In genomic region chr2:74300366-74300791, GRCm38 (mm10) we compare ENCODE assay signal across 8 mouse cellular contexts.
DNase-seq lines count a peak whose midpoint lies in the region; ATAC-seq and TF ChIP-seq lines count a peak whose summit lies in the region.

No protein-coding gene starts in this region.

- H3K9me3 ChIP-seq in CH12.LX (replicated peaks; ENCODE audit: low read length) = no peaks in the 10 kb centered on the region
- H3K9me3 ChIP-seq in embryonic facial prominence, embryonic 13.5 days = no peaks in the 10 kb centered on the region
- H3K9me3 ChIP-seq in heart, embryonic 14.5 days (ENCODE audit: control insufficient read depth, low read length) = no peaks in the 10 kb centered on the region
- no peaks in the 10 kb centered on the region for H3K9me3 ChIP-seq in neural tube, embryonic 12.5 days

- H3K27me3 ChIP-seq in CH12.LX (replicated peaks) = no peaks in the 10 kb centered on the region
- peaks cover 16% of the 10 kb centered on the region for H3K27me3 ChIP-seq in embryonic facial prominence, embryonic 13.5 days
- H3K27me3 ChIP-seq in heart, embryonic 14.5 days (ENCODE audit: control insufficient read depth, insufficient read depth, low read length) = no peaks in the 10 kb centered on the region
- 0 out of 2 replicates have a peak, but pooled peaks cover 2% of the 10 kb centered on the region for H3K27me3 ChIP-seq in liver, adult 2 months (ENCODE audit: control insufficient read depth, insufficient read depth, low read length)
- no peaks in the 10 kb centered on the region for H3K27me3 ChIP-seq in neural tube, embryonic 12.5 days (replicated peaks)

- TF ChIP-seq CTCF in CH12.LX (conservative IDR thresholded peaks at IDR 0.05 in 1 of 2, IDR thresholded peaks at IDR 0.05 in 1 of 2; ENCODE audit: low read depth in 2 of 2, low read length in 2 of 2) = peak; percentile 63 to 84
- TF ChIP-seq CTCF in liver, adult 2 months (IDR thresholded peaks at IDR 0.05; ENCODE audit: low read depth, low read length) = peak; percentile 56; the same call in 1 of the 2 replicates

- no peaks in the 10 kb centered on the region for H3K36me3 ChIP-seq in CH12.LX (replicated peaks in 1 of 2; ENCODE audit: control insufficient read depth in 1 of 2, insufficient read depth in 1 of 2, low read length in 1 of 2)
- H3K36me3 ChIP-seq in embryonic facial prominence, embryonic 13.5 days = no peaks in the 10 kb centered on the region
- H3K36me3 ChIP-seq in heart, embryonic 14.5 days (ENCODE audit: control insufficient read depth, insufficient read depth, low read length) = no peaks in the 10 kb centered on the region
- H3K36me3 ChIP-seq in liver, adult 2 months (ENCODE audit: control insufficient read depth, insufficient read depth, low read length) = no peaks in the 10 kb centered on the region
- H3K36me3 ChIP-seq in neural tube, embryonic 12.5 days = no peaks in the 10 kb centered on the region

- WGBS in embryonic facial prominence, embryonic 13.5 days = 1% methylated on average over 11 of the region's 11 CpGs
- 1% methylated on average over 11 of the region's 11 CpGs for WGBS in heart, embryonic 14.5 days
- WGBS in liver, adult 2 months = 3% methylated on average over 11 of the region's 11 CpGs
- WGBS in neural tube, embryonic 12.5 days = 1% methylated on average over 11 of the region's 11 CpGs

- H3K4me1 ChIP-seq in CH12.LX (ENCODE audit: control insufficient read depth in 1 of 2, insufficient read depth in 2 of 2) = peaks cover 0 to 3% of the 10 kb centered on the region in 2 experiments; a peak in 1 of 4 replicates
- H3K4me1 ChIP-seq in embryonic facial prominence, embryonic 13.5 days = peaks cover 22% of the 10 kb centered on the region
- peaks cover 0 to 3% of the 10 kb centered on the region in 2 experiments; a peak in 1 of 4 replicates for H3K4me1 ChIP-seq in heart, embryonic 14.5 days (ENCODE audit: control insufficient read depth in 2 of 2, insufficient read depth in 2 of 2, low read length in 2 of 2)
- 0 out of 2 replicates have a peak, but pooled peaks cover 2% of the 10 kb centered on the region for H3K4me1 ChIP-seq in liver, adult 2 months (ENCODE audit: control insufficient read depth, insufficient read depth, low read length)
- H3K4me1 ChIP-seq in neural tube, embryonic 12.5 days = no peaks in the 10 kb centered on the region

- ATAC-seq in embryonic facial prominence, embryonic 13.5 days (ENCODE audit: insufficient number of reproducible peaks, insufficient read depth, low FRiP score, low TSS enrichment, low read depth) = no peak
- no peak for ATAC-seq in heart, embryonic 14.5 days (ENCODE audit: insufficient number of reproducible peaks, insufficient read depth, low FRiP score, low read depth)
- peak; percentile 68; the same call in 1 of the 2 replicates for ATAC-seq in neural tube, embryonic 12.5 days (ENCODE audit: low FRiP score, low read depth)

- peak overlapping the region; percentile 48 to 56 (median 52) for H3K4me3 ChIP-seq in CH12.LX (replicated peaks in 1 of 3; ENCODE audit: low read depth in 2 of 3, low read length in 2 of 3, poor library complexity in 1 of 3)
- peak overlapping the region; percentile 31 for H3K4me3 ChIP-seq in embryonic facial prominence, embryonic 13.5 days
- peak overlapping the region; percentile 36 to 37 for H3K4me3 ChIP-seq in heart, embryonic 14.5 days (ENCODE audit: control insufficient read depth in 1 of 2, insufficient read depth in 1 of 2, low read depth in 1 of 2, low read length in 2 of 2)
- no peak overlapping the region for H3K4me3 ChIP-seq in liver, adult 2 months (ENCODE audit: insufficient read depth, low read depth, low read length)
- H3K4me3 ChIP-seq in neural tube, embryonic 12.5 days = 0 out of 2 replicates have a peak overlapping the region, but pooled peaks have one; percentile 12

- H3K27ac ChIP-seq in CH12.LX (ENCODE audit: insufficient read depth, low read depth) = no peak overlapping the region
- no peak overlapping the region for H3K27ac ChIP-seq in embryonic facial prominence, embryonic 13.5 days
- no peak overlapping the region for H3K27ac ChIP-seq in heart, embryonic 14.5 days (replicated peaks in 1 of 2; ENCODE audit: control insufficient read depth in 1 of 2, insufficient read depth in 1 of 2, low read depth in 2 of 2, low read length in 2 of 2)
- no peak overlapping the region for H3K27ac ChIP-seq in liver, adult 2 months (replicated peaks; ENCODE audit: insufficient read depth, low read depth, low read length)
- H3K27ac ChIP-seq in neural tube, embryonic 12.5 days = no peak overlapping the region

- peak; percentile 76 for TF ChIP-seq RAD21 in CH12.LX (IDR thresholded peaks at IDR 0.05; ENCODE audit: low read depth, low read length)

- H3K4me2 ChIP-seq in CH12.LX (ENCODE audit: insufficient read depth, low read depth, poor library complexity, severe bottlenecking) = peak overlapping the region; percentile 82
- H3K4me2 ChIP-seq in embryonic facial prominence, embryonic 13.5 days = peak overlapping the region; percentile 54
- peak overlapping the region; percentile 67 for H3K4me2 ChIP-seq in heart, embryonic 14.5 days (ENCODE audit: low read length)
- H3K4me2 ChIP-seq in neural tube, embryonic 12.5 days (replicated peaks) = peak overlapping the region; percentile 59

- TF ChIP-seq EP300 in CH12.LX (IDR thresholded peaks at IDR 0.05; ENCODE audit: low read length) = no peak

- in situ Hi-C loops in CH12.LX (cut with MboI; ENCODE audit: low pct_ligation_motif_present, low pct_unique_long_range_greater_than_20kb, low sequenced_read_pairs) = no loop called here

- no peak for TF ChIP-seq POLR2A in CH12.LX (IDR thresholded peaks at IDR 0.05; ENCODE audit: low read depth, low read length)
- TF ChIP-seq POLR2A in liver, adult 2 months (IDR thresholded peaks at IDR 0.05; ENCODE audit: extremely low read depth, insufficient read depth, low read length) = no peak

- H3K9ac ChIP-seq in CH12.LX (ENCODE audit: insufficient read depth, low read depth) = 0 out of 2 replicates have a peak overlapping the region, but pooled peaks have one; percentile 6
- H3K9ac ChIP-seq in embryonic facial prominence, embryonic 13.5 days = no peak overlapping the region
- H3K9ac ChIP-seq in heart, embryonic 14.5 days (ENCODE audit: low read length) = no peak overlapping the region
- no peak overlapping the region for H3K9ac ChIP-seq in liver, adult 2 months (ENCODE audit: low read depth, low read length)
- no peak overlapping the region for H3K9ac ChIP-seq in neural tube, embryonic 12.5 days

- peak; percentile 86 for DNase-seq in CH12.LX (ENCODE audit: extremely low read depth)
- DNase-seq in adrenal gland, adult 8-10 months = peak; percentile 19
- DNase-seq in kidney, postnatal 10 days = peak; percentile 83
- DNase-seq in liver, adult 2 months (ENCODE audit: extremely low read depth, low read depth, low spot score) = peak; percentile 38
- DNase-seq in spleen, postnatal 14 days (ENCODE audit: low spot score in 2 of 2) = no peak

- dilution Hi-C loops in CH12.LX (cut with MboI; ENCODE audit: extremely low pct_ligation_motif_present, extremely low pct_unique_long_range_greater_than_20kb, low sequenced_read_pairs) = no loop called here

- no peaks in the 10 kb centered on the region; the same call in 1 of the 2 replicates for H3K79me2 ChIP-seq in CH12.LX (replicated peaks; ENCODE audit: control insufficient read depth, extremely low read depth, insufficient read depth, poor library complexity, severe bottlenecking)
- no peaks in the 10 kb centered on the region for H3K79me2 ChIP-seq in liver, adult 2 months (ENCODE audit: control insufficient read depth, insufficient read depth, low read length)

TF ChIP-seq in CH12.LX, 34 proteins besides CTCF, POLR2A, EP300 and RAD21 (continues in another document):
- no peak for TF ChIP-seq NELFE (IDR thresholded peaks at IDR 0.05; ENCODE audit: low read depth, low read length)
- TF ChIP-seq MAFK (IDR thresholded peaks at IDR 0.05; ENCODE audit: insufficient replicate concordance, low read length) = no peak
- TF ChIP-seq E2F4 (IDR thresholded peaks at IDR 0.05; ENCODE audit: insufficient replicate concordance, low read depth, low read length) = no peak
- TF ChIP-seq HCFC1 (IDR thresholded peaks at IDR 0.05; ENCODE audit: low read depth, low read length) = no peak
- no peak for TF ChIP-seq MYC (IDR thresholded peaks at IDR 0.05; ENCODE audit: low read depth, low read length)
- peak; percentile 33; the same call in 1 of the 2 replicates for TF ChIP-seq BHLHE40 (IDR thresholded peaks at IDR 0.05; ENCODE audit: low read depth, low read length)
- TF ChIP-seq MAX (IDR thresholded peaks at IDR 0.05; ENCODE audit: low read length) = 0 out of 2 replicates have a peak, but pooled peaks have one; percentile 18
- TF ChIP-seq SMC3 (IDR thresholded peaks at IDR 0.05; ENCODE audit: low read depth, low read length) = peak; percentile 71
- no peak for TF ChIP-seq IRF4 (IDR thresholded peaks at IDR 0.05; ENCODE audit: low read depth, low read length)
- TF ChIP-seq USF1 (IDR thresholded peaks at IDR 0.05; ENCODE audit: low read depth, low read length) = no peak
- no peak for TF ChIP-seq JUND (conservative IDR thresholded peaks at IDR 0.05; ENCODE audit: low read depth, low read length)
- TF ChIP-seq USF2 (conservative IDR thresholded peaks at IDR 0.05; ENCODE audit: low read depth, low read length) = no peak
- no peak for TF ChIP-seq RCOR1 (conservative IDR thresholded peaks at IDR 0.05; ENCODE audit: low read depth, low read length)
- no peak for TF ChIP-seq UBTF (IDR thresholded peaks at IDR 0.05; ENCODE audit: low read depth, low read length)
- TF ChIP-seq GABPA (IDR thresholded peaks at IDR 0.05; ENCODE audit: insufficient replicate concordance, low read depth, low read length) = no peak
- no peak for TF ChIP-seq ETS1 (conservative IDR thresholded peaks at IDR 0.05; ENCODE audit: low read depth, low read length)
- no peak for TF ChIP-seq NRF1 (IDR thresholded peaks at IDR 0.05; ENCODE audit: low read depth, low read length)
- TF ChIP-seq PAX5 (IDR thresholded peaks at IDR 0.05; ENCODE audit: low read length) = no peak
- TF ChIP-seq MEF2A (IDR thresholded peaks at IDR 0.05; ENCODE audit: borderline replicate concordance, low read depth, low read length) = no peak
- TF ChIP-seq SIN3A (IDR thresholded peaks at IDR 0.05; ENCODE audit: low read length) = no peak
- TF ChIP-seq MXI1 (IDR thresholded peaks at IDR 0.05; ENCODE audit: low read depth, low read length) = no peak
- no peak for TF ChIP-seq MAZ (IDR thresholded peaks at IDR 0.05; ENCODE audit: low read depth, low read length)
- no peak for TF ChIP-seq ZMIZ1 (IDR thresholded peaks at IDR 0.05; ENCODE audit: low read depth, low read length)
- no peak for TF ChIP-seq ZKSCAN1 (IDR thresholded peaks at IDR 0.05; ENCODE audit: borderline replicate concordance, low read depth, low read length)
- no peak for TF ChIP-seq CHD1 (IDR thresholded peaks at IDR 0.05; ENCODE audit: low read depth, low read length)
- no peak for TF ChIP-seq JUN (IDR thresholded peaks at IDR 0.05; ENCODE audit: insufficient read depth, low read depth, low read length)
- TF ChIP-seq POLR2AphosphoS2 (IDR thresholded peaks at IDR 0.05; ENCODE audit: low read depth, low read length) = no peak
- no peak for TF ChIP-seq ELF1 (IDR thresholded peaks at IDR 0.05; ENCODE audit: low read depth, low read length)

Comparison
In these comparisons a context has a peak if more than half of its experiments do, and no peak if none do; other contexts are left out.
1. DNase-seq: peak in CH12.LX (single experiment), adrenal gland, adult 8-10 months (single experiment), kidney, postnatal 10 days (single experiment) and liver, adult 2 months (single experiment); none in spleen, postnatal 14 days (0 of 2).
2. Peak in every context shown above with its lines, with median percentiles within 50 percentile points of each other: H3K4me2 ChIP-seq.